Mouse (Mus musculus) thymus, adult 2 months (tissue): ENCODE data around the gene Anks1b. TPM values are rescaled to one million over a fixed set of nuclear protein-coding genes. Genes with fewer than 3 reads are reported as not detected.

Experiments
- DNase-seq: peaks from one replicate; pipeline ENCODE4 v3.0.0; 2021
- H3K27ac ChIP-seq: fragments of 200-500 bp; 2 replicates; pipeline ENCODE4 v1.5.1; 2012; ENCODE audit warnings: low read length, control low read depth; ENCODE audit not compliant: control insufficient read depth, insufficient read depth
- H3K27me3 ChIP-seq: fragments of 200-500 bp; 2 replicates; pipeline ENCODE4 v1.6.1; 2012; ENCODE audit warnings: mild to moderate bottlenecking, low read length, moderate library complexity, mixed read lengths; ENCODE audit not compliant: control insufficient read depth, insufficient read depth
- H3K36me3 ChIP-seq: fragments of 200-500 bp; 2 replicates; pipeline ENCODE4 v1.6.1; 2012; ENCODE audit warnings: mild to moderate bottlenecking, low read length, moderate library complexity; ENCODE audit not compliant: control insufficient read depth, insufficient read depth
- H3K4me1 ChIP-seq: fragments of 200-500 bp; replicated peaks from 2 replicates; pipeline ENCODE4 v1.6.1; 2012; ENCODE audit warnings: low read length; ENCODE audit not compliant: control insufficient read depth, insufficient read depth
- H3K4me3 ChIP-seq: fragments of 200-500 bp; 2 replicates; pipeline ENCODE4 v1.5.1; 2012; ENCODE audit warnings: mild to moderate bottlenecking, low read length, control low read depth, moderate library complexity; ENCODE audit not compliant: control insufficient read depth, insufficient read depth
- CTCF ChIP-seq: fragments of 200-500 bp; IDR thresholded peaks from 2 replicates; pipeline ENCODE4 v1.5.1; 2012; ENCODE audit warnings: mild to moderate bottlenecking, control low read depth, low read length, moderate library complexity, borderline replicate concordance; ENCODE audit not compliant: control insufficient read depth, poor library complexity, insufficient read depth; ENCODE audit errors: extremely low read depth
- POLR2A ChIP-seq: fragments of 200-500 bp; IDR thresholded peaks from 2 replicates; pipeline ENCODE4 v1.6.1; 2012; ENCODE audit warnings: mild to moderate bottlenecking, low read length, control low read depth, moderate library complexity; ENCODE audit not compliant: control insufficient read depth, poor library complexity, insufficient read depth; ENCODE audit errors: extremely low read depth
- WGBS: fragments of 180-500 bp; shearing (Covaris S2); methylation state at CpG from one replicate; pipeline ENCODE4 v1.1.7; 2018; 5-methylcytosine and 5-hydroxymethylcytosine counted together
- polyA plus RNA-seq: library from polyadenylated mRNA; depleted of rRNA; stranded (reverse); fragments of >200 nt; gene quantifications from 2 replicates; pipeline ENCODE4 v1.2.3, GENCODE M21; 2012

The Anks1b gene
- polyA plus RNA-seq, 1 experiment = 0.24 TPM

DNA sequence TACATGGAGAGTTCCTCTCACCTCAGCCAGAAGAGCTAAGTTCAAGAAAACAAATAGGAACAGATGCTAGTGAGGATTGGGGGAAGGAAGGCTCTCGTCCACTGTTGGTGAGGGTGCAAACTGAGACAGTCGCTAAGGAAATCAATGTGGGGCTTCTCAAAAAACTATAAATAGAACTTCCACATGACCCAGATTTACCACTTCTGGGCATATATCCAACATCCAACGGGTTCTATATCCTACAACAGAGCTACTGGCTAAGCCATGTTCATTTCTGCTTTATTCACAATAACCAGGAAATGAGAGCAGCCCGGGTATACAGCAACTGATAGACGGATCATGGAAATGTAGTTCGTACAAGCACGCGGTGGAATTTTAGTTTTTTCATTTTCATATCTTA is 1109.7 kb downstream of the Anks1b start:
- Histone ChIP-seq H3K27me3 (no peaks in the 10 kb centered on the region), H3K36me3 (no peaks in the 10 kb centered on the region), H3K4me1 (no peaks in the 10 kb centered on the region), H3K27ac (no peak overlapping the region), H3K4me3 (no peak overlapping the region)
- TF ChIP-seq POLR2A (no peak), CTCF (no peak)
- whole genome bisulfite sequencing = 38% methylated on average over 8 of the region's 8 CpGs
- no peak for DNase-seq

GRCm38 (mm10) chr10:90990340-90990739 is 1117.0 kb downstream of the Anks1b start:
- Histone ChIP-seq H3K27me3 (no peaks in the 10 kb centered on the region), H3K4me1 (no peaks in the 10 kb centered on the region), H3K36me3 (peaks cover 18% of the 10 kb centered on the region), H3K27ac (no peak overlapping the region), H3K4me3 (no peak overlapping the region)
- 88% methylated on average over 6 of the region's 6 CpGs for WGBS
- DNase-seq = no peak
- TF ChIP-seq POLR2A (no peak), CTCF (no peak)

- no peak overlapping the region for H3K27ac ChIP-seq
- no peaks in the 10 kb centered on the region for H3K27me3 ChIP-seq
- peaks cover 25% of the 10 kb centered on the region for H3K36me3 ChIP-seq
- no peak overlapping the region for H3K4me3 ChIP-seq
- DNase-seq = no peak
- 98% methylated on average over 6 of the region's 6 CpGs for WGBS
- H3K4me1 ChIP-seq = no peaks in the 10 kb centered on the region
- TF ChIP-seq POLR2A = no peak
- no peak for TF ChIP-seq CTCF
Measured at GRCm38 (mm10) chr10:90992237-90992636, 1118.9 kb downstream of the Anks1b start.

DNA sequence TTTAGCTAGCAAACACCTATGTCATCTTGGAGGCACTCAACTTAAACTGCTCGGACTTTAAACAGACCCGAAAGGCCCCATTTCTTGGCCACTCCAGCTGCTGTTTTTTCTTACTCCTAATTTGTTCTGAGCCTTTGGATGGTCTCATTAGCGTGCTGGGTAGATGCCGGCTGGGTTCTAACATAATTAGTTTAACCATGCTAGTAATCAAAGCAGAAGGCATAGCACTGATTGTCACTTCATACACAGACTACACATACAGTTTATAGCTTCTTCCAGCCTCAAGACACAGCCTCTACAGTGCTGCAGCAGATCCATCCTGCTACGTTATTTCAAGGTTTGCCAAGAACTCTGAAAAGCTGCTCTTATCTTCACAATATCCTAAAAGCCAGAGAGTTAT is 1120.6 kb downstream of the Anks1b start:
- Histone ChIP-seq H3K27ac (no peak overlapping the region), H3K27me3 (no peaks in the 10 kb centered on the region), H3K4me1 (no peaks in the 10 kb centered on the region), H3K4me3 (no peak overlapping the region), H3K36me3 (peaks cover 25% of the 10 kb centered on the region)
- DNase-seq = no peak
- 92% methylated on average over 5 of the region's 5 CpGs for WGBS
- TF ChIP-seq POLR2A (no peak), CTCF (no peak)

DNA sequence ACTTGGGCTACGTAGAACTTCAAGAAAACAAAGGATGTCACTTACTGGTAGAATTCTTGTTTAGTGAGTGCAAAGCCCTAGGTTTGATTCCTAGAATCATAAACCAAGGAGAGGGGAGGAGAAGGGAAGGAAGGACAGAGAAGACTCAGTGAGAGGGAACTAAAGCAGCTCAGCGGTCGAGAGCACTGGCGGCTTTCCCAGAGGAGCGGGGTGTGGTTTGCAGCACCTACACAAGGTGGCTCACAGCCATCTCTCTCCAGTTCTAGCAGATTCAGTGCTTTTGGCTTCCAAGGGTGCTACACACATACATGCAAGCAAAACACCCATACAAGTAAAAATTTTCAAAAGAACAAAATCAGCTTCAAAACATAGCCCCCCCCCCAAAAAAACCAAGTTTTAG is 1126.6 kb downstream of the Anks1b start:
- no peaks in the 10 kb centered on the region for H3K27me3 ChIP-seq
- DNase-seq = no peak
- TF ChIP-seq CTCF (no peak), POLR2A (no peak)
- no peak overlapping the region for H3K27ac ChIP-seq
- peaks cover 14% of the 10 kb centered on the region for H3K36me3 ChIP-seq
- H3K4me3 ChIP-seq = no peak overlapping the region
- WGBS = 90% methylated on average over 5 of the region's 5 CpGs
- H3K4me1 ChIP-seq = no peaks in the 10 kb centered on the region

- 93% methylated on average over 13 of the region's 13 CpGs for WGBS
Measured at GRCm38 (mm10) chr10:91001421-91001820, 1128.1 kb downstream of the Anks1b start.

More at GRCm38 (mm10) chr10:91001421-91001820, 1128.1 kb downstream of the Anks1b start:
- H3K4me3 ChIP-seq = no peak overlapping the region
- TF ChIP-seq CTCF (no peak), POLR2A (no peak)
- no peaks in the 10 kb centered on the region for H3K27me3 ChIP-seq
- H3K4me1 ChIP-seq = no peaks in the 10 kb centered on the region
- no peak for DNase-seq
- H3K36me3 ChIP-seq = peaks cover 14% of the 10 kb centered on the region
- no peak overlapping the region for H3K27ac ChIP-seq
